Mouse (Mus musculus) gastrocnemius, postnatal 14 days (tissue): ENCODE measurements around the gene Igf1r. TPM values are rescaled to one million over a fixed set of nuclear protein-coding genes. Genes with fewer than 3 reads are reported as not detected.

Experiments used
- DNase-seq: peaks from one replicate; pipeline ENCODE4 v3.0.0; 2021; ENCODE audit warnings: mixed read lengths
- intact Hi-C: fragments of 180-260 bp; cut with DNase I; formaldehyde crosslinking; loops from one replicate; pipeline ENCODE4 v1.15.1; 2025; ENCODE audit warnings: low total_unique reads
- total RNA-seq, 2 experiments: library from RNA; stranded (reverse); gene quantifications; 2 replicates each; pipeline ENCODE4 v1.2.3; 2021

The Igf1r gene
- total RNA-seq, 2 experiments from 2014 or later = 13.1 to 14.0 TPM

GRCm38 (mm10) chr7:68069324-68069723 lies 116.7 kb downstream of the Igf1r start:
- intact Hi-C loops = no loop called here

GRCm38 (mm10) chr7:68070030-68070429 lies 117.4 kb downstream of the Igf1r start:
- no peak for DNase-seq
- intact Hi-C loops = no loop called here

More at GRCm38 (mm10) chr7:68069324-68069723, 116.7 kb downstream of the Igf1r start:
- DNase-seq = no peak

DNA sequence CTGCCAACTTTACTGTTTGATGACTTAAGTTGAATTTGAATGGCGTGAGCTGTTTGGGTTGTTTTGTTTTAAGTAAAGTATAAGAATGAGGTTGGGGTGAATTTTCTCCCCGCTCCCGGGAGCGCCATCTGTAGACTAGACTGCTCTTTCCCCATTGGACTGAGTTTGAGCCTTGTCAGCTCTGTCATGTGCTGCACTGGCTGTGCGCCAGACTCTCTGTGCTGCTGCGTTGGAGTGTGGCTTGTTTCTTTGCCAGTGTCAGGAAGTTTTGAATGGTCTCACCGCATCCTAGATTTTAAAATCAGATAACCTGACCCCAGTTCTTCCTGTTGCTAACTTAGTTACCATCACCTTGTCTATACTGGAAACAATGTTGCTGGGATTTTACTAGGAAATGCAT lies 118.0 kb downstream of the Igf1r start:
- intact Hi-C loops = no loop called here
- DNase-seq = peak; percentile 65

DNA sequence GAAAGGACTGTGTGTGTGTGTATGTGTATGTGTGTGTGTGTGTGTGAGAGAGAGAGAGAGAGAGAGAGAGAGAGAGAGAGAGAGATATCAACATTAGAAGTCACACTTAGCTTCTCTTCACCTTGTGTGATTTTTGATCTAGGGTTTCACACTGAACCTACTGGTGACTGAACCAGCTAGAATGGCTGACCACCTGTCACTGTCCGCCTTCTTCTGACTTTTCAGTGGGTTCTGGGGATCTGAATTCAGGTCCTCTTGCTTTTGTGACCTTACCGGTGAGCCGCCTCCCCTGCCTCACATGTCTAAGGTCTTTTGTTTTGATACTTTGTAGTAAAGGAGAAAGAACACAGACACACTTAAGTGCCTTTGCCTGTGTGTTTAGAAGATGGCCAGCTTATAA lies 118.4 kb downstream of the Igf1r start:
- intact Hi-C loops = no loop called here
- no peak for DNase-seq

DNA sequence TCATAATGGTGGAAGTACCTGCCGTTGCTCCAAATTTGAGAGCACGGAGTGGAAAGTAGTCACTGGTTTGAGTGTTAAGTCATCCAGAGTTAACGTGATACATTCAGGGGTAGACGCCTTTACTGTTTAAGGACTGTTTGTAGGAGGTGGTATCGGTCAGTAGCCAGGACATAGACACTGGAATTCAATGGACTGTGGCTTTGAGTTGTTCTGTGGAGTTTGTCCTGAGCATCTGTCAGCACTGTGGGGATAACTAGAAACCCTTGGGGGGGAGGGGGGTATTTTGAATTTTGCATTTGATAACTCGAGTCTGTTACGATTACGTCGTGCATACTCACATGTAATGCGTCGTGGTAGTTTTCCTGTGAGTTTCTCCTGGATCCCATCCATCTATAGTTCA lies 119.1 kb downstream of the Igf1r start:
- intact Hi-C loops = no loop called here
- DNase-seq = no peak

DNA sequence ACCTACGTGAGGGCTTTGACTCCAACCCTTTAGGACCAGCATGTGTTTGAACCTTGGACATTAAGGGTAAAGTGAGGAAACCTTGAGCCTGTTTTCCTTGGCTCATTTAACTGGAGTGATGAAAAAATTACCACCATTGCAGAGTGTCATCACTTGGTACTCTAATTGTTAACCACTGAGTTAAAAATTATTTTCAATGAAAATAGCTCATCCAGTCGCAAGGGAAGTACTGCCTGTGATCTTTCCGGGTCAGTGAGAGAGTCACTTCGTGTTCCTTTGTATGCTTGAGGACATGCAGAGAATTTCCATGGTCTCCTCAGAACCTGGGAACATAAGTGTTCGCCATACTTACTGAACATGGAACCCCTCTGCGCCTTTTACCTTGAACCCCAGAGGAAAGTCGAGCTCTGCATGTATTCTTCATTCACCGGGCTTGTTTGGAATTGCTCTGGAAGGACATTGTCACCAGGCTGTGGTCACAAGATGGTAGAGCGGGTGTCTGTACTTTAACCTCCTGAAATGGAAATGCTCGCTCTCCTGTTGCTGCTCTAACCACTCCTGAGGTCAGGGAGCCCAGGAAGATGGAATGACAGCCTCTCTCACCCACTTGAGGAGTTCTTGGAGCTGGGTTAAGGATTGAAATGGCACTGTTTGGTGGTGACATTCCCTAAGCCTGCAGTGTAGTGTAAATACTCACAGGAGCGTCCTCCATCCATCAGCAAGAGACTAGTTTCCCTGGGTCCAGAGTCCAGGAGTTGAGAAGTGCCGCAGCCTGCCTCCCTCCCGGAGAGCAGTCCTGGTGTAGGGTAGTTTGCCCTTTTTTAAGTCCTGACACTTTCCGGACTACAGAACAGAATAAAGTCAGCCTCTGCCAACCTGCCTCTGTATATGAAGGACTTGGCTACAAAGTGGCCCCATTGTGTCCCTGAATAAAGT lies 120.2 kb downstream of the Igf1r start:
- intact Hi-C loops = no loop called here

GRCm38 (mm10) chr7:68073460-68073806 lies 120.8 kb downstream of the Igf1r start:
- intact Hi-C loops = no loop called here
- DNase-seq = no peak

More for the DNA sequence above, 120.2 kb downstream of the Igf1r start:
- no peak for DNase-seq

GRCm38 (mm10) chr7:68074748-68075147 lies 122.1 kb downstream of the Igf1r start:
- DNase-seq = no peak
- intact Hi-C loops = no loop called here

DNA sequence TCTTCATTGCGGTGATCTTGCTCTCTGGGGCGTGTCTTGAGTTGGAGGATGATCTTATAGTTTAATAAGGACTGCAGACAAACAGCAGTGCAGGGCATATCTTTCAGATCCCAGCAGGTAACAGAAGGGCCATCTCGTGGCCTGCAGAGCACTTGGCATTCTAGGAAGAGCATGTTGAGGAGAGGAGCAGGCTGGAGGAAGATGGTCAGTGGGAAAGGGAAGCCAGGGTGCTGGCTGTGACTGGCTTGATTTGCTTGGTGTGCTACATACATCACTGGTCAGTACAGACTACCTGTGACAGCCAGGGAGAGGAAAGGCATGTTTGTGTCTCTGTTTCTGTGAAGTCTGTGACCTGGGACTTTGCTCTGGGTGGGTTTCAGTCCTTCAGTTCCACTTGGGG lies 122.8 kb downstream of the Igf1r start:
- intact Hi-C loops = no loop called here
- DNase-seq = no peak

DNA sequence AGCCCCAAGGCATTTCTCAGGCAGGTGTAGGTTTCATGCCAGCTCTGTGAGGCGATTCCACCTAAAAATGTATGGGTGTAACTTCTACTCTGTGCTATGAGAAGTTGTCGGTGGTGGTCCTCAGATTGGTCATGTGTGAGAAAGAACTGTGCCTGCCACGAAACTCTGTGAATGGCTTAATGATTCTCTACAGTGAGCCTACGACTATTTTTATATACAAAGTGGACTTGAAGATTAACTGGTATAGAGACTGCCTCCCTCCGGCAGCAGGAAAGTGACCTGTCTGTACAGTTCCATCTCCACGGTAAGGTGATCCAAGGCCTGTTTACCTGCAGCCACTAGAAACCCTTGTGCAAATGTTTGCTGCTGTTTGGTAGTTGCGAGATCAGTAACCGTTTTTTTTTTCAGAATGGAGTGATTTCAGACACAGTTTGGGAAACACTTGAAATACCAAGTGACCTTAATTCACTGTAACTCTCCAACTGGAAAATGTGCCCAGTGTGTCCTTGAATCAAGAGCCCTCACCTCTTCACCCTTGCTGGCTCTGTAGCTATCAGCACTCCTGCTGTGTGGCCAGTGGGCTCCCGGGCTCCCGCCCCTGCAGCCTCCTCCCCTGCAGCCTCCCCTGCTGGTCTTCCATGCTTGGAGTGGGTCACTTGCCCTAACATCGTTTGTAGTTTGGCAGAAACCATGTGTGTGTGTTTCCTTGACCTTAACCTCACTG lies 127.7 kb downstream of the Igf1r start:
- DNase-seq = no peak
- intact Hi-C loops = no loop called here

DNA sequence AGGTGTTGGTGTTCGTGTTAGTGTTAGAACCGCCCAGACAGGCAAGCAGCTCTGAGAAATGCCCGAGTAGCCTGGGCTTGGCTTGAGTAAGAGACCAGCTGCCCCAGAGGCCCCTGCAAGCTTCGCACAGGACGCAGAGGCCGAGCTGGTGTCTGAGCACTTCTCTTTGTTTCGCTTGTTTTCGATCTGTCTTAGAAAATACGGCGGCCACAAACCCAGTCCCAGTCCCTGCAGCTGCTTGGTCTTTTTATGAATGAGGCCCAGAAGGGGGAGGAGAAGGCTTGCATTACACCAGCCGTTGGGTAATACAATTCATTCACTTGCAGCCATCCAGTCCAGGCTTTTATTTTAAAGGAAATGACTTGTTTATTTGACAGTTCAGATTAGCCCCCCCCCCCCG lies 132.7 kb downstream of the Igf1r start:
- peak; percentile 51 for DNase-seq
- intact Hi-C loops = no loop called here

- no peak for DNase-seq
- intact Hi-C loops = no loop called here
Observed at GRCm38 (mm10) chr7:68085870-68086341, 133.3 kb downstream of the Igf1r start.

DNA sequence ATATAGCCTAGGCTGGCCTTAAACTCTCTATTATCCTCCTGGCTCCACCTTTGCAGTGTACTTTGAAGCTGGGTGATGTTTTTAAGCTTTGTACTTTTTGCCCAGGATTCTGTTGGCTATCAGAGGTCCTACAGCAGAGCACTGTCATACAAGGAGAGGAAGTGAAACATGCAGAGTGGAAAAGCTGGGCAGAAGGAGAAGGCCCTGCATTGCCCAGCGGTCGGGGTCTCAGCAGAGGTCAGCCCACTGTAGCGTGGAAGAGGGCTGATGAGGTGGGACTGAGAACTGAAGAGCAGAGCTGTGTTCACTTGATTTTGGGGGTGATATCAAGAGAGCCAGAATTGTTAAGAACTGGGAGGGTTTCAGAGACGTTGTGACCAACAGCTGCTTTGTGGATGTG lies 134.9 kb downstream of the Igf1r start:
- no peak for DNase-seq
- intact Hi-C loops = no loop called here

DNA sequence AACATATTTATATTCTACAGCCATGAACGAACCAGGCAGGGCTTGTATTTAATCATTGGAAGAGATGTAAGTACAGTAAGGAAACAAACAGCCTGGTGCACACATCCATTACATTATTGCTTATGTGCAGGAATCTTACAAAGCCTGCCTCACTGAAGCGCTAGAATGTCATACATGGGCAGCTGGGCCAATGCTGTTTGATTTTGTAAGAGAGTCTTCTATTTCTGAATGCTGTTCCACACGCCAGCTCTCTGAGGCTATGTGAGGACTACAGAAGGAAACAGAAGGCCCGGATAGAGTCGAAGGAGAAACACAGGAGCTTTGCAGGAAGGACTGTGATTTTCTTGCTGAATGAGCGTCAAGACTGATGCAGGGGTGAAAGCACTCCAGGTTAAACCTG lies 136.2 kb downstream of the Igf1r start:
- DNase-seq = no peak

DNA sequence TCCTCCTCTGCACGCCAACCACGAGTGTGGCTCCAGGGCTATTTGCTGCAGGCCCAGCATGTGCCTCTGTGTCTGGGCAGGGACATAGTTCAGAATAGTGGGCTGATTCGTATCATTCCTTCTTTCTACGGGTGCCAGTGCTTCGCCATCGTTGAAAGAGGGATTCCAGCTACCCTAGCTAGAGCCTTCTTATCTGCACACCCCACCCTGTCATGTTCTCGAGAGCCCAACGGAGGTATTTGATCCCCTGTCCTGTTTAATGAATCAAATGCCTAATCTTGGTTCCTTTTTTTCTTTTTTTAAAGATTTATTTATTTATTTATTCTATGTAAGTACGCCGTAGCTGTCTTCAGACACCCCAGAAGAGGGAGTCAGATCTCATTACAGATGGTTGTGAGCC lies 137.1 kb downstream of the Igf1r start:
- DNase-seq = no peak
- intact Hi-C loops = no loop called here

More for the DNA sequence above, 136.2 kb downstream of the Igf1r start:
- intact Hi-C loops = no loop called here

DNA sequence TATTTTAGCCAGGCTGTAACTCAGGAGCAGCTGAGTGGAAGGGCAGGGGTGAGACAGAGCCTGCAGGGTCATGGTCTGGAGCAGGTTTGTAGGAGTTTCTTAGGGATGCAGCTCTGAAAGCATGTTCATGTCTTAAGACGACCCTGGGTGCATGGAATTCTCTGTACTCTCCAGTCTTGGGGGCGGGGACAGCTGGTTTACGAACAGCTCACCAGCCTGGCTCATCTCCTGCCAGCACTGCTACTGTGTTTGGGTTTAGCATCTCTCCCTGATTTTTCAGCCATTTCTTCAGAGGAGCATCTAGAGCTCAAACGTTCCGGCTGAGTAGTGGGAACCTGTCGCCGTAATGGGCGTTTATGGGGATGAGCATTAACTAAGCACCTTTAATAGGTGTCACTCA lies 137.9 kb downstream of the Igf1r start:
- DNase-seq = no peak
- intact Hi-C loops = no loop called here

DNA sequence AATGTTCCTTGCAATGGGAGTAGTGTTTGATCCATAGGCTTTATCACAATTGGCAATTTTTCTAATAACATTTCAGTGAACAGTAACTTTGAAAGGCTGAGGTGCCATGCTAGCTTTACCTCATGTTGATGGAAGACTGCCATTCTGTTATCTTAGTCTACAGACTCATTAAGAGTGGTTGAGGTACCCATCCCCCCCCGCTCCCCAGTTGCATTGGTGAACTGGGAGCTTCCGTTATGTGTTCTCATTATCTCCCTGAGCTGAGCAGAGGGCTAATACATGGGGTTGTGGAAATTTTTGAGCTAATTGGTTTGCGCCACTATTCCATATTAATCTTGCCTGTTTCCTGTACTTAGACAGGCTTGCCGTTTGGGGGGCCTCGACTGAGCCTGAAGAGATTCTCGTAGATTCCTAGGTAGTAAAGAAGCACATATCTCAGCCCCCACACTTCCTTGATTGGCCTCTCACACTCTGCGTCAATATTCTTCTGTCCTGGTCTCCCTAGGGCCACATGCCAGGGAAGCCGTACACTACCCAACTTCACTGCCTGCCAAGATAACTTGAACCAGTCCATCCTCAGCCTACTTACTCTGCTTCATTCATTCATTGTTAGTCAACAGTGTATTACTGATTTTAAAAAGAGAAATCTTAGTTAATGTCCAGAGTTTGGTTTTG lies 139.8 kb downstream of the Igf1r start:
- intact Hi-C loops = no loop called here
- DNase-seq = no peak

- DNase-seq = no peak
- intact Hi-C loops = no loop called here
Observed at GRCm38 (mm10) chr7:68093817-68094216, 141.2 kb downstream of the Igf1r start.

DNA sequence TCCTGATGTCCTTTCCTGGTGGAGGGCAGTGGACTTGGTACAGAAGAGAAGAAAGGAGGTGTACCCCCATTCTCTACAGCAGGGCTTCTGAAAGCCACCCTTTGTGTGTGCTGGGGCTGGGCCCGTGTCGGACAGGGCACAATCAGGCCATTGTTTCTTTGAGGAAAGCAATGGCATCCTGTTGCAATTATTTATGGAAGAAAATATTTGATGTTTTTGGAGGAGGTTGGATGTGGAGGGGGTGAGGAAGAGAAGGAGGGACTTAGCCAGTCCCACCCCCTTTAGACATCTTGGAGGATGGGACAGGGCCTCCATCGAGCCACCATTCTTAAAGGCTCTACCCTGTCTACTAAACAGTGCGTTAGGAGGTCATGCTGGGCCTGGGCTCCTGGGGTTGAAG lies 142.9 kb downstream of the Igf1r start:
- no peak for DNase-seq
- intact Hi-C loops = no loop called here

- DNase-seq = no peak
- intact Hi-C loops = no loop called here
Observed at GRCm38 (mm10) chr7:68096411-68096810, 143.8 kb downstream of the Igf1r start.
